Mouse (Mus musculus) heart, postnatal 0 days (tissue): ENCODE measurements around the gene Khnyn. TPM values are rescaled to one million over a fixed set of nuclear protein-coding genes. Genes with fewer than 3 reads are reported as not detected.
A peak's percentile ranks its signal among the peaks of the same experiment; 100 is the strongest.

ENCODE experiments used
- ATAC-seq: fragments of 200-750 bp; cut with Nextera tagmentation; 2 replicates; pipeline ENCODE4 v1.8.0; 2017; ENCODE audit warnings: low read depth, moderate number of reproducible peaks, moderate library complexity; ENCODE audit not compliant: insufficient read depth
- DNase-seq: peaks from one replicate; pipeline ENCODE4 v3.0.0-alpha.2; 2016; ENCODE audit warnings: low spot score
- H3K27ac ChIP-seq: fragments of 300-500 bp; sonication (generic); 2 replicates; pipeline ENCODE4 v1.5.1; 2014; ENCODE audit warnings: low read depth, mild to moderate bottlenecking
- H3K27me3 ChIP-seq: fragments of 300-500 bp; sonication (generic); 2 replicates; pipeline ENCODE4 v1.6.1; 2014; ENCODE audit warnings: low read length, mixed read lengths; ENCODE audit not compliant: control insufficient read depth, insufficient read depth
- H3K36me3 ChIP-seq: fragments of 300-500 bp; sonication (generic); replicated peaks from 2 replicates; pipeline ENCODE4 v1.6.1; 2014; ENCODE audit warnings: low read length, mixed read lengths; ENCODE audit not compliant: control insufficient read depth, insufficient read depth
- H3K4me1 ChIP-seq: fragments of 300-500 bp; sonication (generic); 2 replicates; pipeline ENCODE4 v1.6.1; 2014; ENCODE audit warnings: antibody characterized with exemption; ENCODE audit not compliant: control insufficient read depth, insufficient read depth
- H3K4me2 ChIP-seq: fragments of 300-500 bp; sonication (generic); 2 replicates; pipeline ENCODE4 v1.6.1; 2014; ENCODE audit warnings: low read depth, mild to moderate bottlenecking, low read length, moderate library complexity
- H3K4me3 ChIP-seq: fragments of 300-500 bp; sonication (generic); 2 replicates; pipeline ENCODE4 v1.5.1; 2014; ENCODE audit warnings: low read depth, low read length
- H3K9ac ChIP-seq: fragments of 300-500 bp; sonication (generic); replicated peaks from 2 replicates; pipeline ENCODE4 v1.6.1; 2014; ENCODE audit warnings: low read depth, low read length, mixed read lengths
- H3K9me3 ChIP-seq: fragments of 300-500 bp; sonication (generic); replicated peaks from 2 replicates; pipeline ENCODE4 v1.6.1; 2016; ENCODE audit warnings: low read length; ENCODE audit not compliant: control insufficient read depth
- CTCF ChIP-seq: IDR thresholded peaks from 2 replicates; pipeline ENCODE4 v1.5.1; 2016; ENCODE audit warnings: antibody characterized with exemption, control low read depth, low read depth
- EP300 ChIP-seq: IDR thresholded peaks from 2 replicates; pipeline ENCODE4 v1.6.1; 2016; ENCODE audit warnings: antibody characterized with exemption, low read depth
- WGBS: fragments of 180-500 bp; shearing (Covaris S2); extraction: QIAGEN DNeasy Blood & Tissue Kit; methylation state at CpG from one replicate; pipeline ENCODE4 v1.1.7; 2014; 5-methylcytosine and 5-hydroxymethylcytosine counted together
- polyA plus RNA-seq: library from polyadenylated mRNA; unstranded; fragments of >200 nt; fragmentation: Nextera tagmentation; extraction: Ambion mirVana; gene quantifications from 2 replicates; pipeline ENCODE4 v1.2.1, GENCODE M21; 2015
- total RNA-seq: library from RNA; depleted of rRNA; stranded (reverse); fragments of >200 nt; gene quantifications from 2 replicates; pipeline ENCODE4 v1.2.3, GENCODE M21; 2014; ENCODE audit warnings: low replicate concordance

The Khnyn gene
- total and polyA plus RNA-seq, 2 experiments from 2014 or later: 5.0 to 19.5 TPM

DNA sequence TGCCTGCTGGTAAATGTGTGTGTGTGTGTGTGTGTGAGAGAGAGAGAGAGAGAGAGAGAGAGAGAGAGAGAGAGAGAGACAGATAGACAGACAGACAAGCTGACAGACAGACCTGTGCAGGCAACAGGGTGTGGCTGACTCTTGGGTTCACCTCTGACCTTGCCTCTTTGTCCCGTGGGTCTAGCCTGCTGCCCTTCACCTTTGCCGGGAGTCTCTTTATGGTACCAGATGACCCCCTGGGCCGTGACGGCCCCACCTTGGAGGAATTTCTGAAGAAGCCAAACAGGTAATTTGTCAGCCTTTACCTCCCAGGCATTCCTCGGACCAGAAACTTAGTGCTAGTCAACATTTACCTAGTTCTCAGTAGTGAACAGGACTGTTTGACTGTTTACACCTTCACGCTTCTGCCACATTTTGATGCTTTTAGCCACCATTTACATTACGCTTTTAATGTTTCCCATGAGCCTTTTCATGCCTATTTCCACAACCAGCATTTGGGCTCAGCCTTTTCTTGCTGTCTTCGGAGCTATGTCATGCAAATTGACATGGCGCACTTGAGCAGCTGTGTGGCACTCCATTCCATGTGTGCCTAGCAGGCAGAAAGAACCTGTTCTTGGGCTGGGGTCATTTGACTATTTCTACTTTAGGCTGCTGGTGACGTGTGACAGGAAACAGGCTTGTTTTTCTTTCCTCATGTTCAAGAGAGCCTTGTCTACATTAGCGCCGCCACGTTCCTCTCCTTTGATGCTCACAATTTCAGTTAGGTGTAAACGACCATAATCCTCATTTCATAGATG, 16.3 kb upstream of the Khnyn start:
- Histone ChIP-seq H3K27me3 (no peaks in the 10 kb centered on the region), H3K4me1 (no peaks in the 10 kb centered on the region; the same call in 1 of the 2 replicates), H3K9me3 (no peaks in the 10 kb centered on the region), H3K9ac (no peak overlapping the region), H3K36me3 (peaks cover 81% of the 10 kb centered on the region), H3K4me3 (no peak overlapping the region), H3K27ac (no peak overlapping the region), H3K4me2 (no peak overlapping the region)
- ATAC-seq (no peak), DNase-seq (no peak)
- WGBS: 77% methylated on average over 14 of the region's 14 CpGs
- TF ChIP-seq EP300 (no peak), CTCF (no peak)

GRCm38 (mm10) chr14:55869538-55869937, 15.2 kb upstream of the Khnyn start:
- Histone ChIP-seq H3K9ac (no peak overlapping the region), H3K27me3 (no peaks in the 10 kb centered on the region), H3K4me3 (no peak overlapping the region), H3K27ac (no peak overlapping the region), H3K4me1 (no peaks in the 10 kb centered on the region; the same call in 1 of the 2 replicates), H3K4me2 (no peak overlapping the region), H3K36me3 (peaks cover 75% of the 10 kb centered on the region), H3K9me3 (no peaks in the 10 kb centered on the region)
- no peak for TF ChIP-seq CTCF
- no peak for TF ChIP-seq EP300
- no peak for ATAC-seq
- no peak for DNase-seq
- WGBS: 95% methylated on average over 6 of the region's 6 CpGs

- H3K4me1 ChIP-seq: no peaks in the 10 kb centered on the region; the same call in 1 of the 2 replicates
- H3K9ac ChIP-seq: no peak overlapping the region
- H3K27ac ChIP-seq: no peak overlapping the region
- no peaks in the 10 kb centered on the region for H3K9me3 ChIP-seq
- no peaks in the 10 kb centered on the region for H3K27me3 ChIP-seq
- H3K36me3 ChIP-seq: peaks cover 52% of the 10 kb centered on the region
- no peak for ATAC-seq
- no peak for DNase-seq
- 88% methylated on average over 12 of the region's 12 CpGs for WGBS
- no peak overlapping the region for H3K4me3 ChIP-seq
- no peak overlapping the region for H3K4me2 ChIP-seq
- TF ChIP-seq EP300 (no peak), CTCF (no peak)
Measured at GRCm38 (mm10) chr14:55872039-55872438, 12.7 kb upstream of the Khnyn start.

- no peak overlapping the region for H3K27ac ChIP-seq
- H3K9me3 ChIP-seq: no peaks in the 10 kb centered on the region
- ATAC-seq: no peak
- no peak for DNase-seq
- no peaks in the 10 kb centered on the region for H3K27me3 ChIP-seq
- no peak overlapping the region for H3K9ac ChIP-seq
- H3K4me3 ChIP-seq: no peak overlapping the region
- H3K36me3 ChIP-seq: peaks cover 51% of the 10 kb centered on the region
- WGBS: 88% methylated on average over 17 of the region's 17 CpGs
- H3K4me1 ChIP-seq: no peaks in the 10 kb centered on the region; the same call in 1 of the 2 replicates
- TF ChIP-seq EP300: no peak
- no peak for TF ChIP-seq CTCF
- H3K4me2 ChIP-seq: no peak overlapping the region
Measured at GRCm38 (mm10) chr14:55872551-55872950, 12.2 kb upstream of the Khnyn start.

GRCm38 (mm10) chr14:55873242-55873713, 11.5 kb upstream of the Khnyn start:
- ATAC-seq: peak; percentile 18; the same call in 1 of the 2 replicates
- Histone ChIP-seq H3K36me3 (peaks cover 44% of the 10 kb centered on the region), H3K4me3 (no peak overlapping the region)

More at GRCm38 (mm10) chr14:55873242-55873713, 11.5 kb upstream of the Khnyn start:
- TF ChIP-seq EP300 (no peak), CTCF (no peak)
- no peak for DNase-seq
- Histone ChIP-seq H3K9ac (no peak overlapping the region), H3K4me2 (peak overlapping the region; percentile 37; the same call in 1 of the 2 replicates), H3K27me3 (no peaks in the 10 kb centered on the region), H3K9me3 (no peaks in the 10 kb centered on the region), H3K27ac (no peak overlapping the region), H3K4me1 (no peaks in the 10 kb centered on the region; the same call in 1 of the 2 replicates)
- 75% methylated on average over 8 of the region's 8 CpGs for WGBS
